Mouse (Mus musculus): ENCODE measurements around the gene Higd1a. TPM values are rescaled to one million over a fixed set of nuclear protein-coding genes. Genes with fewer than 3 reads are reported as not detected.

The Higd1a gene
- total RNA-seq, 1 experiment from 2014 or later, result 18.5 TPM

GRCm38 (mm10) chr9:121808511-121808910, 49.7 kb downstream of the Higd1a start:
- ATAC-seq (replicated peaks; ENCODE audit: low read depth, poor library complexity, severe bottlenecking), result no peak

GRCm38 (mm10) chr9:121807947-121808346, 50.2 kb downstream of the Higd1a start:
- ATAC-seq (replicated peaks; ENCODE audit: low read depth, poor library complexity, severe bottlenecking), result no peak

DNA sequence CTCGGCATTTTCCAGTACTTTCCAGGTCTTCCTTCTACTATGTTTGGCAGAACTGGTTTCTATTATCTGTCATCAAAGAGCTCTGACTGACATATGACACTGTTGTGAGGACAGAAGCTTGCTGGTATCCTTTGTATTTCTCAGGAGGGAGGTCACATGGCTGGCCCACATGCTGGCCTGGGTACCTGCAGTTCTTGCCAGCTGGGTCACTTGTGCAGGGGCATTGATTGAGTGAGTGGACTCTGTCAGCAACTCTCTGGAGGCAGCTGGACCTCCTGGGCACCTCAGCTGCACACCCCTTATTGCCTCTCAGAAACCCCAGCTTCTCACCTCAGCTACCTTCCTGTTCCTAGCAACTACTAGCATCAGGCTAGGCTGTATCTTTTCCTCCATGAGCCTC, 50.6 kb downstream of the Higd1a start:
- ATAC-seq (replicated peaks; ENCODE audit: low read depth, poor library complexity, severe bottlenecking), result no peak

- peak; percentile 64 for ATAC-seq (replicated peaks; ENCODE audit: low read depth, poor library complexity, severe bottlenecking)
These were observed 55.4 kb downstream of the Higd1a start for GRCm38 (mm10) chr9:121802747-121803146.

GRCm38 (mm10) chr9:121798887-121799520, 59.2 kb downstream of the Higd1a start:
- no peak for ATAC-seq (replicated peaks; ENCODE audit: low read depth, poor library complexity, severe bottlenecking)

Other genes with a start within 250 kb of the Higd1a start
- not detected in 2 replicates for gene Lyzl4, start 216.3 kb downstream of the Higd1a start, total RNA-seq (2017)
- 0.14 TPM in 1 of 2 replicates, not detected in the other for gene Vipr1, start 215.6 kb downstream of the Higd1a start, total RNA-seq (2017)
- gene Sec22c, start 152.9 kb downstream of the Higd1a start, total RNA-seq (2017), result 5.5 and 13.3 TPM in 2 replicates
- gene Ss18l2, start 148.0 kb downstream of the Higd1a start, total RNA-seq (2017), result 34.1 and 34.8 TPM in 2 replicates
- 100 and 118 TPM in 2 replicates for gene Nktr, start 139.2 kb downstream of the Higd1a start, total RNA-seq (2017)
- gene Zfp651, start 99.0 kb downstream of the Higd1a start, total RNA-seq (2017), result 0.15 and 1.5 TPM in 2 replicates
- gene Klhl40, start 80.8 kb downstream of the Higd1a start, total RNA-seq (2017), result 0.59 TPM in 1 of 2 replicates, not detected in the other
- gene Hhatl, start 65.9 kb downstream of the Higd1a start, total RNA-seq (2017), result not detected in 2 replicates
- not detected in 2 replicates for gene Ccdc13, start 18.9 kb downstream of the Higd1a start, total RNA-seq (2017)
- not detected in 2 replicates for gene Ackr2, start 40.0 kb upstream of the Higd1a start, total RNA-seq (2017)
- gene Cyp8b1, start 57.9 kb upstream of the Higd1a start, total RNA-seq (2017), result not detected in 2 replicates
- gene Fam198a, start 92.6 kb upstream of the Higd1a start, total RNA-seq (2017), result not detected in 2 replicates
- gene Pomgnt2, start 138.7 kb upstream of the Higd1a start, total RNA-seq (2017), result 4.1 and 5.7 TPM in 2 replicates

Data from common myeloid progenitor, adult 5-6 weeks (primary cell).